Mouse (Mus musculus) ES-E14 (cell line): ENCODE measurements at regions not wholly inside any gene's neighbourhood (a gene's known extent, or its start where the extent isn't known, plus 50 kb on each side); places are given as distances from the start of the nearest gene placed in this dataset.

Source experiments
- CHD2 ChIP-seq: IDR thresholded peaks from 2 replicates; pipeline ENCODE4 v1.6.1; 2014; ENCODE audit warnings: mild to moderate bottlenecking, low read depth, low read length, inconsistent platforms
- HCFC1 ChIP-seq: IDR thresholded peaks from 2 replicates; pipeline ENCODE4 v1.6.1; 2012; ENCODE audit warnings: low read length, inconsistent platforms, borderline replicate concordance; ENCODE audit not compliant: insufficient read depth
- MAFK ChIP-seq: IDR thresholded peaks from 2 replicates; pipeline ENCODE4 v1.6.1; 2014; ENCODE audit warnings: mild to moderate bottlenecking, low read depth, low read length, inconsistent platforms; ENCODE audit not compliant: insufficient read depth
- ZC3H11A ChIP-seq: IDR thresholded peaks from 2 replicates; pipeline ENCODE4 v1.6.1; 2012; ENCODE audit warnings: low read depth, mild to moderate bottlenecking, inconsistent platforms, low read length, borderline replicate concordance

- TF ChIP-seq MAFK (no peak), CHD2 (no peak), ZC3H11A (no peak), HCFC1 (no peak)
Observed at GRCm38 (mm10) chr17:53210416-53210772, 252.7 kb downstream of the Efhb start.
